Mouse (Mus musculus) liver, adult 2 months (tissue): ENCODE results near the gene Triobp. TPM values are rescaled to one million over a fixed set of nuclear protein-coding genes. Genes with fewer than 3 reads are reported as not detected.

Source experiments
- DNase-seq: peaks from one replicate; pipeline ENCODE4 v3.0.0-alpha.2; 2011; ENCODE audit warnings: low read depth, low spot score; ENCODE audit errors: extremely low read depth
- H3K27ac ChIP-seq: fragments of 200-500 bp; replicated peaks from 2 replicates; pipeline ENCODE4 v1.5.1; 2012; ENCODE audit warnings: low read depth, mild to moderate bottlenecking, control low read depth, inconsistent platforms, low read length; ENCODE audit not compliant: insufficient read depth
- H3K27me3 ChIP-seq: fragments of 200-500 bp; 2 replicates; pipeline ENCODE4 v1.6.1; 2012; ENCODE audit warnings: mild to moderate bottlenecking, moderate library complexity, low read length, inconsistent platforms; ENCODE audit not compliant: control insufficient read depth, insufficient read depth
- H3K36me3 ChIP-seq: fragments of 200-500 bp; 2 replicates; pipeline ENCODE4 v1.6.1; 2012; ENCODE audit warnings: low read length, inconsistent platforms; ENCODE audit not compliant: control insufficient read depth, insufficient read depth
- H3K4me1 ChIP-seq: fragments of 200-500 bp; 2 replicates; pipeline ENCODE4 v1.6.1; 2011; ENCODE audit warnings: low read length; ENCODE audit not compliant: control insufficient read depth, insufficient read depth
- H3K4me3 ChIP-seq: fragments of 200-500 bp; 2 replicates; pipeline ENCODE4 v1.5.1; 2011; ENCODE audit warnings: low read depth, mild to moderate bottlenecking, control low read depth, low read length, moderate library complexity; ENCODE audit not compliant: insufficient read depth
- H3K79me2 ChIP-seq: fragments of 200-500 bp; 2 replicates; pipeline ENCODE4 v1.6.1; 2012; ENCODE audit warnings: inconsistent platforms, mild to moderate bottlenecking, low read length, moderate library complexity; ENCODE audit not compliant: control insufficient read depth, insufficient read depth
- H3K9ac ChIP-seq: fragments of 200-500 bp; 2 replicates; pipeline ENCODE4 v1.6.1; 2012; ENCODE audit warnings: low read depth, mild to moderate bottlenecking, control low read depth, inconsistent platforms, low read length
- CTCF ChIP-seq: fragments of 200-500 bp; IDR thresholded peaks from 2 replicates; pipeline ENCODE4 v1.5.1; 2011; ENCODE audit warnings: low read depth, low read length, control low read depth
- POLR2A ChIP-seq: fragments of 200-500 bp; IDR thresholded peaks from 2 replicates; pipeline ENCODE4 v1.6.1; 2011; ENCODE audit warnings: low read length, control low read depth; ENCODE audit not compliant: insufficient read depth; ENCODE audit errors: extremely low read depth
- WGBS: fragments of 180-500 bp; shearing (Covaris S2); methylation state at CpG from one replicate; pipeline ENCODE4 v1.1.7; 2018; 5-methylcytosine and 5-hydroxymethylcytosine counted together
- polyA plus RNA-seq: library from polyadenylated mRNA; depleted of rRNA; stranded (reverse); fragments of >200 nt; gene quantifications from 2 replicates; pipeline ENCODE4 v1.2.3, GENCODE M21; 2012; rRNA removed
- total RNA-seq: library from RNA; depleted of rRNA; stranded (reverse); fragments of >200 nt; gene quantifications from 2 replicates; pipeline ENCODE4 v1.2.3, GENCODE M21; 2014; rRNA removed

Triobp gene
- total RNA-seq (11.9 and 14.3 TPM in 2 replicates), polyA plus RNA-seq (19.9 and 24.3 TPM in 2 replicates)

- H3K27me3 ChIP-seq = no peaks in the 10 kb centered on the region
- H3K4me3 ChIP-seq = no peak within 1 kb of the TSS
- no peak within 1 kb of the TSS for H3K27ac ChIP-seq
- under 1% methylated on average over 24 of the region's 24 CpGs for WGBS
- no peak for TF ChIP-seq CTCF
- no peak for TF ChIP-seq POLR2A
- peak; percentile 92 for DNase-seq
- H3K9ac ChIP-seq = no peak within 1 kb of the TSS
- H3K79me2 ChIP-seq = no peaks in the 10 kb centered on the region
- H3K4me1 ChIP-seq = no peaks in the 10 kb centered on the region
- no peaks in the 10 kb centered on the region for H3K36me3 ChIP-seq
Measured at GRCm38 (mm10) chr15:78947657-78948056, at the start of gene Triobp. TSS of gene Triobp (plus strand) at chr15:78947724.

GRCm38 (mm10) chr15:78898507-78899001 is 49.0 kb upstream of the Triobp start:
- Histone ChIP-seq H3K9ac (no peak overlapping the region), H3K27ac (no peak overlapping the region), H3K36me3 (no peaks in the 10 kb centered on the region), H3K79me2 (no peaks in the 10 kb centered on the region), H3K4me3 (no peak overlapping the region), H3K27me3 (no peaks in the 10 kb centered on the region), H3K4me1 (no peaks in the 10 kb centered on the region; the same call in 1 of the 2 replicates)
- TF ChIP-seq POLR2A = no peak
- TF ChIP-seq CTCF = no peak
- DNase-seq = no peak
- 78% methylated on average over 6 of the region's 6 CpGs for WGBS

GRCm38 (mm10) chr15:78899409-78899739 is 48.1 kb upstream of the Triobp start, which contains the start of gene Gm49510:
TSS of gene Gm49510 (plus strand) at chr15:78899667.
- no peaks in the 10 kb centered on the region for H3K36me3 ChIP-seq

GRCm38 (mm10) chr15:78899740-78900584 is 47.6 kb upstream of the Triobp start, which contains the start of gene Sh3bp1:
TSS of gene Sh3bp1 (plus strand) at chr15:78899768.
- no peak for DNase-seq
- Histone ChIP-seq H3K36me3 (no peaks in the 10 kb centered on the region), H3K9ac (peak within 1 kb of the TSS; percentile 61), H3K4me1 (no peaks in the 10 kb centered on the region; the same call in 1 of the 2 replicates), H3K27ac (peak within 1 kb of the TSS; percentile 3; the same call in 1 of the 2 replicates), H3K27me3 (no peaks in the 10 kb centered on the region), H3K79me2 (no peaks in the 10 kb centered on the region), H3K4me3 (peak within 1 kb of the TSS; percentile 52)
- WGBS = 8% methylated on average over 47 of the region's 47 CpGs
- TF ChIP-seq CTCF (no peak), POLR2A (0 out of 2 replicates have a peak, but pooled peaks have one; percentile 23)

More at GRCm38 (mm10) chr15:78899409-78899739, 48.1 kb upstream of the Triobp start, which contains the start of gene Gm49510:
- peak within 1 kb of the TSS; percentile 52 for H3K4me3 ChIP-seq
- no peak for DNase-seq
- TF ChIP-seq CTCF (no peak), POLR2A (no peak)
- no peaks in the 10 kb centered on the region; the same call in 1 of the 2 replicates for H3K4me1 ChIP-seq
- H3K9ac ChIP-seq = peak within 1 kb of the TSS; percentile 61
- H3K79me2 ChIP-seq = no peaks in the 10 kb centered on the region
- peak within 1 kb of the TSS; percentile 3; the same call in 1 of the 2 replicates for H3K27ac ChIP-seq
- WGBS = 4% methylated on average over 20 of the region's 20 CpGs
- no peaks in the 10 kb centered on the region for H3K27me3 ChIP-seq

GRCm38 (mm10) chr15:78900585-78901421 is 46.7 kb upstream of the Triobp start:
- Histone ChIP-seq H3K9ac (peak overlapping the region; percentile 41; the same call in 1 of the 2 replicates), H3K79me2 (no peaks in the 10 kb centered on the region), H3K27me3 (no peaks in the 10 kb centered on the region), H3K27ac (no peak overlapping the region), H3K4me1 (no peaks in the 10 kb centered on the region; the same call in 1 of the 2 replicates), H3K36me3 (no peaks in the 10 kb centered on the region), H3K4me3 (peak overlapping the region; percentile 52)
- TF ChIP-seq CTCF (no peak), POLR2A (no peak)
- no peak for DNase-seq
- WGBS = 54% methylated on average over 18 of the region's 18 CpGs
